Mouse (Mus musculus): Measurements from ENCODE around the gene Pimreg. TPM values are rescaled to one million over a fixed set of nuclear protein-coding genes. Genes with fewer than 3 reads are reported as not detected.

Gene Pimreg
- polyA plus RNA-seq, 3 experiments from 2014 or later: 2.4 to 38.2 (median 2.6) TPM

DNA sequence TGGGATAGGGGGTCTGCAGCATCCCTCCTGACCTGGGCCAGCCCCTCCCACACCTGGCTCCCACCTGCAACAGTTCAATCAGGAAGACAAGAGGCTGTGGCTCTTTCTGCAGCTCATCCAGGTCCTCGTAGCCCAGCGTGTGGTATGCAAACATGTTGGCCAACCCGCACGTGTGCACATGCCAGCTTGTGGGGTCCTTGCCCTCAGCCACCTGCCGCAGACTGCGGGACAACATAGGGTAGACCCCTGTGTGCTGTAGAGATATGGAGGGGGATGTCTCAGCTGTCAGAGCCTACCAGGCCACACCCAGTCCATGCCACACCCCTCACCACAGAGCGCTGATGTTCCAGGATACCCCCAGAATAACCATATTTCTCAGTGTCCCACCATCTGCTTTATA, 10.5 kb upstream of the Pimreg start:
- ATAC-seq: no peak

DNA sequence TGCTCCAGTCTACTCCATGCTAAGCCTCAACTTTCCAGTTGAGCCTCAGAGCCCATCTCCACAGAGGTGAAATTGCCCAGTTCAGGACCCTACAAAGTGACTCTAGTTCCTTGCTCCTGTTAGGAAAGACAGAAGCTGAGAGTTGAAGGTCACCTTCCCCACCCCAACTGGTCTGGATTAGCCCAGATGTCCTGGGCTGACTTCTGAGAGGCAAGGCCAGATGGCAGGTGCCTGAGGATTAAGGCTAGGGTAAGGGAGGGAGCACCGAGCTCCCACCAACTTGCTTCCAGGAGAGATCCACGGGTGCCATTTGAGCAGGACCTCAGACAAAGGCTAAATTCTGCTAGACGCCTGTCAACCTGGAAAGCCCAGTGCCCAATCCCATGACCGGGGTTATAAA, 9.7 kb upstream of the Pimreg start:
- ATAC-seq: no peak

DNA sequence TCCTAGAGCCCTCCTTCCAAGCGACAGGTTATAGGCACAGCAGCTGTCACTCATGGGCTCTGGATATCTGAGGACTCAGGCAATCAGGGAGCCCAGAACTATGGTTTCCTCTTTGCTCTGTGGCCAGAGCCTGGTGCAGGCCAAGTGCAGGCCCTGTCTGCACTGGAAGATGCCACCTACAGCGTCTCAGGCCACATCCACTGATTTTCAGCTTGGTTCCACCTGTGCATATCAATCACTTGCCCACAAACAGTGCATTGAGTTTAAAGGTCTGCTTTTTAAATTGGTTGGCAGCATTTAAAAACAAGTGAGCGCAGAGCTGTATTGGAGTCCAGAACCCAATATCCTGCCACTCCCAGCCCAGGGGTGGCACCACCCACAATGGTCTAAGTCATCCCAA, 9.2 kb upstream of the Pimreg start:
- ATAC-seq: no peak

GRCm38 (mm10) chr11:72037409-72037808, 4.4 kb upstream of the Pimreg start, which contains the start of gene Aipl1:
TSS of gene Aipl1 (minus strand) at chr11:72037509.
- ATAC-seq: no peak

- ATAC-seq: no peak
These were observed 3.8 kb upstream of the Pimreg start for GRCm38 (mm10) chr11:72037996-72038395.

DNA sequence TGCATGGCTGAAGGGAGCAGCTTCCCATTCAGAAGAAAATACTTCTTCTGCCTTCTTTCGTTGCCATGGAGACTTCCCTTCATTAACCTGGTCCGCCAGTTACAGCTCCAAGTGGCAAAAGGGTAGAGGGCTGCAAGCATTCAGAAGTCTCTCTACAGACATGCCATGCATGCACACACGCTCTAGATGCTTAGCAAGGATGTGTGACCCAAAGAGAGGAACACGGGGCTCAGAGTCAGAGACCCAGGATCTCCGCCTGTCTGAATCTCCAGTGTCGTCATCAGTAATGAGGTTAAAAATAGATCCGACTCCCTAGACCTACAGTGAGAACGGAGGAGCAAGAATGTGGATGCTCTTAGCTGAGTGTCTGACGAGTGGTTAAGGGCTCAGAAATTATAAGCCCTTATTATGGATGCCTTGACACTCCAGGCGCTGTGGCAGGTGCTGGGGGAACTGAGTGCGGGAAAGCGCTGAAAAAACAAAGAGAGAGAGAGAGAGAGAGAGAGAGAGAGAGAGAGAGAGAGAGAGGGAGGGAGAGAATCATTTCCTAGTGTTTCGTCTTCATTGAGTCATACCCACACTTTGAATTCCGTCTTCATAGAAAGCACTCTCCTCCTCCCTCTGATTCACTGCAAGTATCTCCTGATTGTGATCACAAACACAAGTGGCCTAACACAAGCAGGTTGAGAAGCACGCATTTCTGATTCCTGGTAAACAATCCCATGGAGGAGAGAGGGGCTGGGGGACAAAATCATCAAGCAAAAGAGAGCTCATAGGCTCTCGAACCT, 2.0 kb upstream of the Pimreg start:
- ATAC-seq: no peak

GRCm38 (mm10) chr11:72041290-72041767, 503 bp upstream of the Pimreg start:
- ATAC-seq: no peak

DNA sequence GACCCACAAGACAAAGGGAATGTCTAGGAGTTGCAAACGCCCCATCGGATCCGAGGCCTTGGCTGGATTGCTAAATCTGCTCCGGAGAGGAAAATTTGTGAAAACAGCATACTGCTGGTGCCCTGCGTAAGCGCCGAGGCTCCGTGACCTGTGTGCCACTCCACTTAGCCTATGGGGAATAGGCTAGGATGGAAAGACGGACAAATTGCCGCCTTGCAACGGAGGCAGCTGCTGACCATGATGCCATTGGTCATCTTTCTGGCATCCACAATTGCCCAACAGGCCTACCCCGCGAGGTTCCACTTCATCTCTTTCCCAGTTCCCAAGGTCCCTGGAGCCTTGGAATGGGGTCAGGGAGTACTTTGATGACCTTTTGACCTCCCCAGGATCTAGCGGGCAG, 799 bp downstream of the Pimreg start:
- no peak for ATAC-seq

DNA sequence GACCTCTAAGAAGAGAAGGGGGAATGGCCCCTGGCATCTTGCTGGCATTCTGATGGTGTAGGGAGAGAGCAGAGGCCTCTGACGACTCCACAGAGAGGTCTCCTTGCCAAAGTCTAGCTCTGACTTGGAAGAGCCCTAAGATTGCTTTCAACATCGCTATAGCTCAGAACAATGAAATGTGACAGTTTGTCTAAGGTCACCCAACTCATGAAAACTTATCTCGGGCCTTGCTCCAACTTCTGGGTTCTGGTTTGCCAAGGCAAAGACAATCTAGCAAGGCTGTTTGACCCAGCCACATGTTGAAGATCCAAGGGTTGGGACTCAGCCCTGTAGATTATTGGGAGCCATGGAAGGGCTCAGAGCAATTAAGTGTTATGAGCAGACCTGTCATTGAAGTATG, 2.4 kb downstream of the Pimreg start:
- no peak for ATAC-seq

GRCm38 (mm10) chr11:72048730-72049129, 6.9 kb downstream of the Pimreg start:
- no peak for ATAC-seq

DNA sequence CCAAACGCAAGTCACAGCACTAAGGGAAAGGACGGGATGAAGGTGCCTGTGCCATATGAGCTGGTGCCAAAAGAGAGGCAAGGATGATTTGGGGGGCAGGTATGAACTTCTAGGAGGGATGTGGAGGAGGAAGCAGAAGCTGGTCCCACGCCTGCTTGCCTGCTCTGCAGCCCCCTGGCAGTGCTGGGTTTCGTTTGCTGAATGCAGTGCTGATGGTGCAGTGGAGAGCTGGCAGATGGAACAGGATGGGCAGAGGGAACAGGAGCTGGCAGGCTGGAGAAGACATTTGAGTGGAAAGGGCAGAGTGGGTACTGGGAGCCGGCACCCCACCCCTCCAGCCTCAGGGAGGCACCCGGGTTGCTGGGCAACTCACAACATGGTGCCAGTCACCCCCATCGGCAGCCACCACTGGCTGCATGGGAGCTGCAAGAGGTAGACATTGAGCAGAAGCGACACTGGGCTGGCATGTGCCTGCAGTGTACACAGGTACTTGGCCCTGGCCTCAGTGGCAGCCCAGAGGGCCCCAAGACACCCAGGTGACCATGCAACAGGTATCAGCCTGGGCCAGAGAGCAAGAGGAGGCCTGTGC, 7.4 kb downstream of the Pimreg start:
- no peak for ATAC-seq

DNA sequence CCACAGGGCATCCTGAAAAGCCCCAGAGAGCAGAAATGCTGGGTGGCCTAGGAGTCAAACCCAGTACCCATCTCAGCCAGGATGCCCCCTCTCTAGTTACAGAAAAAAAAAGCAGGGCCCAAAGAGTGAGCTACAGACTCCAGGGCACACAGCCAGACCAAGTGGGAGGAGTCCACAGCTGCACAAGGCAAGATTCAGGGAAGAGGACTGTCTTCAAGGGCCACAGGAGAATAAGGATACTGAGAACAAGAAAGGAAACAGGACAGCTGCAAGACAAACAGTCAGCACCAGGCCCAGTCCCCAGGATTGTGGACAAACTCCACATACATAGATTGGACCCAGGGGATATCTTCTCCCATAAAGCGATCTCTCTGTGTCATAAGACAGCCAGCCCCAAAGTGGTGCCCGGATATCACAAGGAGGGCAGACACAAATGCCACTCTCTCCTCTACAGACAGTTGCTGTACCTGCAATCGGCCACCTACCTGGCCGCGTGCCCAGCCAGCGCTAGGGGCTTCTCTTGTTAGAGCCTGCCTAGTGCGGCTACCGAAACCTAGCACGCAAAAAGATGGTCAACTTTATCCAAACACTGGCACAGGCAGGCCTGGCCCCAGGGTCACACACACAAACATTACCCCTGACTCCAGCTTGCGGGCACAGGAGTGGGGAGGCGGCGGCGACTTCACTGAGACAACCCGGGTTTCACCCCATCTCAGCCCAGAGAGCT, 8.5 kb downstream of the Pimreg start:
- ATAC-seq: no peak

DNA sequence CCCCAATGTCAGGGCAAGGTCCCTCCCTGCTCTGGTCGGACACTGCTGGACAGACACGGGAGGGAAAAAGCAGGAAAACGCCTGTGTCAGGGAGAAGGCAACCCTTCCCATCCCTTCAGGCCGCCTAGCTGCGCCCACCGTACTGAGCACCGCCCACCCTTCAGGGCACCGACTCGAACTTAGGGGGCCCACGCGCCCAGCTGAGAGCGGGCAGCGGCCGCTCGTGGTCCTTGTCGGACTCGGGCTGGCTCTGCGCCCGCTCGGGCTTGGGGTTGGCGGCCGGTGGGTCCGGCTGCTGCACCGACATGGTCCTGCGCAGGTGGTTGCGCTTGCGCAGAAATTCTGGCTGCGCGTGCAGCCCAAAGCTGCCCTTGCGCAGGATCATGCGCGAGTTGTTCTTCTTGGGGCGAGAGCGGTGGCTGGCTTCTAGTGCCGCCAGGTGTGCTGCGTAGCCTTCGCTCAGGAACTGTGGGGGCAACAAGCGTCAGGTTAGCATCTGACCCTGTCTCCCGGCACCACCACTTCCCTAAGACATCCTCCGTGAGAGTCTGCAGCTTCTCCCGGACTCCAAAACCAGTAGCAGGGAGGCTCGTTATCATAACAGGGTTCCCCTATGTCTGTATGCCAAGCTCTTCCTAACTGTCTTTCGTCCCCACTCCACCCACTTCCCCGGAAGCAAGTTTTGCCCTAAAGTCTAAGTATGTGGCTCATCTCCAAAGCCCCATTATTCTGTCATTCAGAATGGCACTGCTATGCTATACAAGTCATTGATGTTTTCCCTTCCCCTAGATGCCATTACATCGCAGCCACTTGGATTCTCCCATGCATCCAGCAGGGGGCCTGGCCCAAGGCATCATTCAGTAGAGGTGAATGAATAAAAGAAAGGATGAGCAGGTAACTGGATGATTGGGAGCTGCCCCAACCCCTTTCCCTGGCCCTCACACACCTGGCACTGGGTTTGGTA, 9.3 kb downstream of the Pimreg start:
- ATAC-seq: no peak

DNA sequence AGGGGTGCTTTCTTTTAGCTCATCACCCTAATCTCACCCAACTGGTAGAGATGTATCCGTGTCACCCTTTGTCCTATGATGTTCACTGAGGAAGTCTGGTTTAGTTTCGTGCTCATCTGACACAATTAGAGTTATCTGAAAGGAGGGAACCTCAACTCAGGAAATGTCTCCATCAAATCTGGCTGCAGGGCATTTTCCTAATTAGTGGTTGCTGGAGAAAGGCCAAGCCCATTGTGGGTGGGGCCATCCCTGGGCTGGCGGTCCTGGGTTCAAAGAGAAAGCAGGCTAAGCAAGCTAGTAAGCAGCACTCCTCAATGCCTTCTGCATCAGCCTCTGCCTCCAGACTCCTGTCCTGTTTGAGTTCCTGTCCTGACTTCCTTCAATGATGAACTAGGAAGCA, 10.4 kb downstream of the Pimreg start:
- ATAC-seq: no peak

DNA sequence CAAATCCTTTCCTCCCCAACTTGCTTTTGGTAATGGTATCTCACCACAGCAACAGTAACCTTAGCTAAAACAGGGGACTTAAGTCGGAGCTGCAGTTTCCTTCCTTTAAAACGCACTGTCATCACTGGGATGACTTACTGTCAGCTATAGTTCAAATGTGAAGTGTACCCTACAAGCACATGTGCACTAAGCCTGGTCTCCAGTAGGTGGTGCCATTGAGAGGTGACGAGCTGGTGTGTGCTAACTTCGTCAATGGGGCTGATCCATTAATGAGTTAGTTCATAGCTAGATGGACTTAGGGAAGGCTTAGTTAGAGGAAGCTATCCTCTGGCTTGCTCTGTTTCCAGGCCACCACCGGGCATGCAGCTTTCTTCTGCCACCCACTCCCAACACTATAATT, 10.8 kb downstream of the Pimreg start:
- no peak for ATAC-seq

DNA sequence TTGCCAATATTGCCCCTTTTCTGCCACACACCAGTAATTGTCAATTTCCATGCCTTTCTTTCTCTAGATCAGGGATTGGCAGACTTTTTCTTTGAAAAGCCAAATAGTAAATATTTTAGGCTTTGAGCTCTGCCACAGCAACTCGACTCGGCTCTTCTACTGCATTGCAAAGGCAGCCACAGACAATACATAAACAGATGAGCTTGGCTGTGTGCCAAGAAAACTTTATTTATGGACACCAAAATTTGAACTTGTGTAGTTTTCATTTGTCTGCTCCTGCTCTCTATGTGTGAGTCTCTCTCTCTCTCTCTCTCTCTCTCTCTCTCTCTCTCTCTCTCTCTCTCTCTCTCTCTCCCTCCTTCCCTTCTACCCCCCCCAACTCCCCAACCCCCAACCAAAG, 13.3 kb downstream of the Pimreg start:
- no peak for ATAC-seq

- ATAC-seq: no peak
These were observed 15.3 kb downstream of the Pimreg start for GRCm38 (mm10) chr11:72057166-72057565.

DNA sequence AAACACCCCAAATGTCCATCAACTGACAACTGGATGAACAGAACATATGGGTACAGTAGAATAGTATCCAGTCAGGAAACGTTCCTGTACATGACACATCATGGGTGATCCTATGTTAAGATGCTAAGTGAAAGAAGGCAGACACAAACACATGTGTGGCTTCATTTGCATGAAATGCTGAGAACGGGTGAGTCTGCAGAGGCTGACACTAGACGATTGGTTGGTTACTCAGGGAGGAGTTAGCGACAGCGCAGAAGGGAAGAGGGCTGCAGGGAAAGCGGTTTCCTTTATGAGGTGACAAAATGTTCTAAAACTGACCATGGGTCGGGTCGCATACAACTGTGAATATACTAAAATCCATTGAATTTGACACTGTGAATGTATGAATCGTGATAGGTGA, 18.6 kb downstream of the Pimreg start:
- no peak for ATAC-seq

GRCm38 (mm10) chr11:72061093-72061620, 19.3 kb downstream of the Pimreg start:
- ATAC-seq: no peak

DNA sequence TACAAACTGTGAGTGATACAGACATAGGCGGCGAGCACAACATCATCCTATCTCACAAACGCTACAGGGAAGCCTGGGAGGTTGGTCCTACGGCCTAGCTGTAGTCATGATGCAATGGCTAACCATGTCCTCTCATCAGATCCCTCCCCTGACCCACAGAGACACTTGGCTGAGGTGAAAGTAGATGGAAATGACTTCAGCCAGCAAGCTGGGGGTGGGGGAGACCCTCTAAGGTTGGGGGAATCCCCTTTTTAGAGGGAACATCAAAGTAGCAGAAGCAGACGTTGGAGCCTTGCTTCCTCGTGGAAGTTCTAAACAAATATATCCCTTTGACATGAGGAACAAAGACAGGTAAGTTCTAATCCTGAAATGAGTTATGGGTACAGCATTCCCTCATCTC, 22.6 kb downstream of the Pimreg start:
- ATAC-seq: no peak

- no peak for ATAC-seq
These were observed 23.3 kb downstream of the Pimreg start for GRCm38 (mm10) chr11:72065103-72065502.

DNA sequence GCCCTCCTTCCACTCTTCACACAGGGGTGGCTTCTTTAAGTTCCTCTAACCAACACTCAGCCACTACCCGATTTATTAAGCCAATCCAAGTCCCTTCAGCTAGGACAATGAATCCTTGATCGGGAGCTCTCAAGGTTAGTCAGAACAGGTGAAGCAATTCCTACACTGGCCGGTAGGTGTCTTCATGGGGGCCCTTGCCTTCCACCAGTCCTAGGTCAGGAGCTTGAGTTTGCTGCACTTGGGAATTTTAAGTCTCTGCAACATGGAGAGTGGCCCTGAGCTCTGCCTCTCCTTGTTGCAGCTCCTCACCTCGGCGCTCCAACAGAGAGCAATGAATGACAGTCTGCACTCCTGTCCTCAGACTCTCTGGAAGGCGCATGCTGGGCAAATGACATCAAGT, 24.5 kb downstream of the Pimreg start:
- no peak for ATAC-seq
